Mouse (Mus musculus) C2C12 (cell line): ENCODE results near the gene Ppil4.

ENCODE experiments used
- CEBPB ChIP-seq: IDR thresholded peaks from one replicate; pipeline ENCODE4 v1.6.1; 2011; ENCODE audit warnings: low read depth, mild to moderate bottlenecking, control low read depth, moderate library complexity
- CTCF ChIP-seq: IDR thresholded peaks from one replicate; pipeline ENCODE4 v1.5.1; 2011; ENCODE audit not compliant: control insufficient read depth, insufficient read depth, insufficient read length
- MAX ChIP-seq: IDR thresholded peaks from one replicate; pipeline ENCODE4 v1.6.1; 2011; ENCODE audit warnings: mild to moderate bottlenecking, control low read depth
- MYOD1 ChIP-seq: IDR thresholded peaks from one replicate; pipeline ENCODE4 v1.6.1; 2011; ENCODE audit warnings: low read depth; ENCODE audit not compliant: control insufficient read depth, insufficient read length
- MYOG ChIP-seq: IDR thresholded peaks from one replicate; pipeline ENCODE4 v1.6.1; 2011; ENCODE audit not compliant: control insufficient read depth, insufficient read length; ENCODE audit errors: extremely low read depth
- USF1 ChIP-seq: IDR thresholded peaks from one replicate; pipeline ENCODE4 v1.6.1; 2011; ENCODE audit warnings: low read depth, mild to moderate bottlenecking, control low read depth, moderate library complexity

DNA sequence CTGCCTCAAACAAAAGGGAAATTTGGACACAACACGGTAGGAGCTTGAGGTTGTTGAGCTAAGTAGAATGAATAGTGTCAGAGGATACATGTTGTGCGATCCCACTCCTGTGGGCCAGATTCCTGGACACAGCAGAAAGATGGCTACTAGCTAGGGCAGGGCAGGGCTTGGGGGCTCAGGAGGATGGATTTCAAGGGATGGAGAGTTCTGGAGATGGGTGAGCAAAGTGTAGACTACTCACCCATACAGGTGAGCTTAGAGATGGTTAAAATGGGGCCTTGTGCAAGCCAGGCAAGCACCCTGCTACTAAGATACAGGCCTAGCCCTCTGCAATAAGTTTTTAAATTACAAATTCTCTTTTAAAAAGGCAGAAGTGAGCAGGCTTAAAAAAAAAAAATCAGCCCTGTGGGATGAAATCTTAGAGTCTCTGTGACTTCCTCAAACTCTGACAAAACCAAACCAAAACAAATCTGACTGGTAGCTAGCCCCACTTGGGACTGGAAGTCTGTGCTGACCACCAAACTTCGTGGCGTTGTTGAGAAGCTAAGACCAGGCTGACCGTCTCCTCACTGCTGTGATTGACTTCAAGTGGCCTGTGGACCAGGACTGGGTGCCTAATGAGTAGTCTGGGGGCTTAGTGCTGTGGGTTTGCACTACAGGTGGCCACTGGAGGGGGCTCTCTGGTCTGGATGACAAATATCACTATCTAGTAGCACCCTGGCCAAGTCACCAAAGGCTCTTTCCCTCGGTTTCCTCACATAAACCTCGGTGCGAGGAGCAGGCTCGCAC, 40.9 kb downstream of the Ppil4 start:
- TF ChIP-seq CTCF = no peak
- TF ChIP-seq MAX = no peak
- TF ChIP-seq MYOG = no peak
- TF ChIP-seq CEBPB = no peak
- TF ChIP-seq USF1 = no peak
- TF ChIP-seq MYOD1 = no peak
